Mouse (Mus musculus): Measurements from ENCODE around the gene Trim14.

- TF ChIP-seq POLR2A (IDR thresholded peaks at IDR 0.05; ENCODE audit: low read depth, low read length) (no peak), RAD21 (IDR thresholded peaks at IDR 0.05; ENCODE audit: low read depth, low read length) (no peak), EP300 (IDR thresholded peaks at IDR 0.05; ENCODE audit: low read length) (no peak), CHD2 (IDR thresholded peaks at IDR 0.05; ENCODE audit: low read length) (no peak), ETS1 (conservative IDR thresholded peaks at IDR 0.05; ENCODE audit: low read depth, low read length) (no peak), USF1 (IDR thresholded peaks at IDR 0.05; ENCODE audit: low read depth, low read length) (no peak), SIN3A (IDR thresholded peaks at IDR 0.05; ENCODE audit: low read length) (no peak), CTCF (conservative IDR thresholded peaks at IDR 0.05 in 1 of 2, IDR thresholded peaks at IDR 0.05 in 1 of 2; ENCODE audit: low read depth in 2 of 2, low read length in 2 of 2) (no peak), ZNF384 (IDR thresholded peaks at IDR 0.05; ENCODE audit: low read depth, low read length) (no peak), CHD1 (IDR thresholded peaks at IDR 0.05; ENCODE audit: low read depth, low read length) (no peak), UBTF (IDR thresholded peaks at IDR 0.05; ENCODE audit: low read depth, low read length) (no peak), E2F4 (IDR thresholded peaks at IDR 0.05; ENCODE audit: insufficient replicate concordance, low read depth, low read length) (no peak), MAX (IDR thresholded peaks at IDR 0.05; ENCODE audit: low read length) (no peak), ZC3H11A (IDR thresholded peaks at IDR 0.05; ENCODE audit: low read depth, low read length) (no peak)
Measured at GRCm38 (mm10) chr4:46553864-46554263, 17.9 kb upstream of the Trim14 start.

All from CH12.LX (cell line).